Mouse (Mus musculus): ENCODE results near the gene Selenoo. TPM values are rescaled to one million over a fixed set of nuclear protein-coding genes. Genes with fewer than 3 reads are reported as not detected.

Gene Selenoo
- polyA plus RNA-seq, 1 experiment from 2014 or later: 21.4 TPM

DNA sequence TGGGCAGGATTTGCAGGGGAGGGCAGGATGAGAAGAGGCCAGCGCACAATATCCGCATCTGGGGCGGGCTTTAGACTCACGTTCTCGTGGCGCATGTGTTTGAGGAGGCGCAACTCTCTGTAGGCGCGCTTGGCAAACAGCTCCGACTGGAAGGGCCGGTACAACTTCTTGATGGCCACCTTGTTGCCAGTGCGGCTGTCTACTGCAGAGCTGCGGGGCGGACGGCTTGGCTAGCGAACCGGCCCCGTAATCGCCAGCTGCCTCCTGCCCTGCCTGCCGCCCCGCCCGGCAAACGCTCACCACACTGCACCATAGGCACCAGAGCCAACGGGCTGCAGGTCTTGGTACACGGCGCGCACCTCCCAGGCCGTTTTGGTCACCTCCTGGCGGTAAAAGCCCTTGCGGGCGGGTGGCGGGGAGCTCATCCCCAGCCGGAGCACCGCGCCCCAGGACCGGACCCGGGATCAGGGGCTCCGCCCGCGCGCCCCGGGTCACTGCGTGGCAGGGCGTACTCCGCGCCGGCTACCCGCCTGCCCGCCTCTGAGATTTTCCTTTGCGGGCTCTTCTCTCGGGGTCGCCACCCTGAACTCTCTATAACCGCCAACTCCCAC, 51.3 kb downstream of the Selenoo start:
- under 1% methylated on average over 52 of the region's 53 CpGs for WGBS
- Histone ChIP-seq H3K4me2 (replicated peaks; ENCODE audit: low read depth, low read length) (peak overlapping the region; percentile 96), H3K4me1 (ENCODE audit: control insufficient read depth, insufficient read depth, low read length) (peaks cover 28% of the 10 kb centered on the region), H3K9me3 (ENCODE audit: control insufficient read depth, low read length) (no peaks in the 10 kb centered on the region), H3K27me3 (ENCODE audit: control insufficient read depth, insufficient read depth, low read length) (peaks cover 7% of the 10 kb centered on the region; the same call in 1 of the 2 replicates), H3K4me3 (ENCODE audit: low read length) (peak overlapping the region; percentile 60), H3K36me3 (ENCODE audit: control insufficient read depth, insufficient read depth, low read length) (no peaks in the 10 kb centered on the region), H3K9ac (ENCODE audit: low read depth, low read length) (peak overlapping the region; percentile 68), H3K27ac (ENCODE audit: low read depth, low read length) (no peak overlapping the region; the same call in 1 of the 2 replicates)
- ATAC-seq (ENCODE audit: low FRiP score, low TSS enrichment): peak; percentile 13

DNA sequence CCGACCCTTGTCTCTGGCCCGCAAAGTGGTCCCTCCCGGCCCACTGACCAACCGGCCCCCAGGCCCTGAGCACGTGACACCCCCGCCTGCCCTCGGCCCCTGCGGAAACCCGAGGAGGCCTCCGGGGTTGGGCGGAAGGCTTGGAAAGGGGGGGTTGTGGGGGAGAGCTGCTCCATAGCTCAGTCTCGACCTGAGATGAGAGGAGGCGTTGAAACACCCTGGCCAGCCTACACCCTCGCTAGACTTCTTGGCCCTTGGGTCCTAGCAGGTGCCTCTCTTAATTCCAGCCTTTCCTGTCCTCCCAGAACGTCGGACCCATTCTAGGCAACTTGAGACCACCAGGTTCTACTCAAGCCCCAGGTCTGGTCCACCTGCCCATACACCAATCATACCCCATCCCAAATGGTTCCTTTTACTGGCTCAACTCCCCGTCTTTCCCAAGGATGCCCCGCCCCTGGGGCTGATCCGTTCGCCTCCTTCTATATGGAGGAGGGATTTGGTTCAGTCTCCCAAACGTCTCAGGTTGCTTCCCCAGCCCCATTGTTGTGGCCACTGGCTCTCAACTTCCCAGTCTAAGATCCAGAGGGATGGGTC, 51.9 kb downstream of the Selenoo start, which contains the start of gene Mapk12:
Gene Mapk12 (minus strand): TSS at position 45 of the 594 bp plus-strand sequence.
- peak within 1 kb of the TSS; percentile 96 for H3K4me2 ChIP-seq (replicated peaks; ENCODE audit: low read depth, low read length)
- peaks cover 7% of the 10 kb centered on the region; the same call in 1 of the 2 replicates for H3K27me3 ChIP-seq (ENCODE audit: control insufficient read depth, insufficient read depth, low read length)
- WGBS: under 1% methylated on average over 21 of the region's 21 CpGs
- peak; percentile 82 for ATAC-seq (ENCODE audit: low FRiP score, low TSS enrichment)
- no peak within 1 kb of the TSS; the same call in 1 of the 2 replicates for H3K27ac ChIP-seq (ENCODE audit: low read depth, low read length)
- no peaks in the 10 kb centered on the region for H3K36me3 ChIP-seq (ENCODE audit: control insufficient read depth, insufficient read depth, low read length)
- H3K4me3 ChIP-seq (ENCODE audit: low read length): peak within 1 kb of the TSS; percentile 60
- no peaks in the 10 kb centered on the region for H3K9me3 ChIP-seq (ENCODE audit: control insufficient read depth, low read length)
- peak within 1 kb of the TSS; percentile 68 for H3K9ac ChIP-seq (ENCODE audit: low read depth, low read length)
- H3K4me1 ChIP-seq (ENCODE audit: control insufficient read depth, insufficient read depth, low read length): peaks cover 28% of the 10 kb centered on the region

GRCm38 (mm10) chr15:89141443-89141842, 52.6 kb downstream of the Selenoo start:
- Histone ChIP-seq H3K4me2 (replicated peaks; ENCODE audit: low read depth, low read length) (peak overlapping the region; percentile 96; the same call in 1 of the 2 replicates), H3K9me3 (ENCODE audit: control insufficient read depth, low read length) (no peaks in the 10 kb centered on the region), H3K4me1 (ENCODE audit: control insufficient read depth, insufficient read depth, low read length) (peaks cover 31% of the 10 kb centered on the region), H3K9ac (ENCODE audit: low read depth, low read length) (no peak overlapping the region), H3K27ac (ENCODE audit: low read depth, low read length) (no peak overlapping the region), H3K27me3 (ENCODE audit: control insufficient read depth, insufficient read depth, low read length) (peaks cover 13% of the 10 kb centered on the region), H3K4me3 (ENCODE audit: low read length) (no peak overlapping the region), H3K36me3 (ENCODE audit: control insufficient read depth, insufficient read depth, low read length) (no peaks in the 10 kb centered on the region)
- ATAC-seq (ENCODE audit: low FRiP score, low TSS enrichment): peak; percentile 39
- WGBS: 13% methylated on average over 5 of the region's 5 CpGs

DNA sequence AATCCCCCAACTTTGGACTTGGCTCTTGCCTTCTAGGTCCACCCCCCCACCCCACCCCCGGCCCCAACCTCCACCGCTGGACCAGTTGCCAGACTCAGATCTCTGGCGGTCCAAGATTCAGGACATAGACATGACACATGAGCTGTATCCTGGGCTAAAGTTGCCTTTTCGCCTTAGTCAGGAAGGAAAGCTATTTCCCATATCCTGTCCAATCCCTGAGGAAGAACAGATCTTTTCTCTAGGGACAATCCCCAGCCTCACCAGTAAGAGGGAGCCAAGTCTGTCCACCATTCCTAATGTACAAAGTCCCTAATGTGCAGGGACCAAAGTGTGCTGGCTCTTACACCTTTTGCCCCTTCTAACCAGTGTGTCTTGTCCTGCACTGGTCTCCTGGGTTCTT, 53.0 kb downstream of the Selenoo start:
- H3K4me1 ChIP-seq (ENCODE audit: control insufficient read depth, insufficient read depth, low read length): peaks cover 36% of the 10 kb centered on the region
- no peak overlapping the region for H3K4me2 ChIP-seq (replicated peaks; ENCODE audit: low read depth, low read length)
- no peak for ATAC-seq (ENCODE audit: low FRiP score, low TSS enrichment)
- no peaks in the 10 kb centered on the region for H3K36me3 ChIP-seq (ENCODE audit: control insufficient read depth, insufficient read depth, low read length)
- peaks cover 14% of the 10 kb centered on the region for H3K27me3 ChIP-seq (ENCODE audit: control insufficient read depth, insufficient read depth, low read length)
- no peak overlapping the region for H3K9ac ChIP-seq (ENCODE audit: low read depth, low read length)
- WGBS: 42% methylated on average over 4 of the region's 4 CpGs
- H3K4me3 ChIP-seq (ENCODE audit: low read length): no peak overlapping the region
- H3K9me3 ChIP-seq (ENCODE audit: control insufficient read depth, low read length): no peaks in the 10 kb centered on the region
- no peak overlapping the region for H3K27ac ChIP-seq (ENCODE audit: low read depth, low read length)

DNA sequence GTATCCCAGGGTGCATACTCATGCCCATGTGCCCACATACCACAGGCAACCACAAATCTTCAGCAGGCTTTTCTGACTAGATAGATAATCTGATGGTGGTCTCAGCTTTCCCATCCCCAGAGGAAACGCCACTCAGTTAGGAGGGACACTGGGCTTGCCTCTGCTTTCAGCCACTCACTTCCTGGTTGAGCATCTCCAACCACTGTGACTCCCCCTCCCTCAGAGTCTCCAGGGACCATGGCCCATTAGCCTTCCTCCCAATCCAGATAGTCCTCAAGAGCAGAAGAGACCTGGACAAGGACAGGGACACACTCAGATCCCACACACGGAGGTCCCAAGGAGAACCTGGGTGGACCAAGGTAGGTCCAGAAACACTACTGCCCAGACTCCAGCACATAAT, 54.2 kb downstream of the Selenoo start:
- 72% methylated on average over 2 of the region's 2 CpGs for WGBS
- peaks cover 18% of the 10 kb centered on the region for H3K27me3 ChIP-seq (ENCODE audit: control insufficient read depth, insufficient read depth, low read length)
- no peaks in the 10 kb centered on the region for H3K9me3 ChIP-seq (ENCODE audit: control insufficient read depth, low read length)
- peaks cover 48% of the 10 kb centered on the region for H3K4me1 ChIP-seq (ENCODE audit: control insufficient read depth, insufficient read depth, low read length)
- ATAC-seq (ENCODE audit: low FRiP score, low TSS enrichment): no peak
- no peaks in the 10 kb centered on the region for H3K36me3 ChIP-seq (ENCODE audit: control insufficient read depth, insufficient read depth, low read length)
- H3K9ac ChIP-seq (ENCODE audit: low read depth, low read length): no peak overlapping the region
- no peak overlapping the region for H3K4me3 ChIP-seq (ENCODE audit: low read length)
- no peak overlapping the region for H3K4me2 ChIP-seq (replicated peaks; ENCODE audit: low read depth, low read length)
- no peak overlapping the region for H3K27ac ChIP-seq (ENCODE audit: low read depth, low read length)

- WGBS: 88% methylated on average over 11 of the region's 11 CpGs
- Histone ChIP-seq H3K4me1 (ENCODE audit: control insufficient read depth, insufficient read depth, low read length) (peaks cover 54% of the 10 kb centered on the region), H3K36me3 (ENCODE audit: control insufficient read depth, insufficient read depth, low read length) (no peaks in the 10 kb centered on the region), H3K27me3 (ENCODE audit: control insufficient read depth, insufficient read depth, low read length) (peaks cover 18% of the 10 kb centered on the region), H3K9me3 (ENCODE audit: control insufficient read depth, low read length) (no peaks in the 10 kb centered on the region), H3K4me2 (replicated peaks; ENCODE audit: low read depth, low read length) (no peak overlapping the region), H3K27ac (ENCODE audit: low read depth, low read length) (no peak overlapping the region), H3K9ac (ENCODE audit: low read depth, low read length) (no peak overlapping the region), H3K4me3 (ENCODE audit: low read length) (no peak overlapping the region)
- no peak for ATAC-seq (ENCODE audit: low FRiP score, low TSS enrichment)
Measured at GRCm38 (mm10) chr15:89144965-89145364, 56.1 kb downstream of the Selenoo start.

DNA sequence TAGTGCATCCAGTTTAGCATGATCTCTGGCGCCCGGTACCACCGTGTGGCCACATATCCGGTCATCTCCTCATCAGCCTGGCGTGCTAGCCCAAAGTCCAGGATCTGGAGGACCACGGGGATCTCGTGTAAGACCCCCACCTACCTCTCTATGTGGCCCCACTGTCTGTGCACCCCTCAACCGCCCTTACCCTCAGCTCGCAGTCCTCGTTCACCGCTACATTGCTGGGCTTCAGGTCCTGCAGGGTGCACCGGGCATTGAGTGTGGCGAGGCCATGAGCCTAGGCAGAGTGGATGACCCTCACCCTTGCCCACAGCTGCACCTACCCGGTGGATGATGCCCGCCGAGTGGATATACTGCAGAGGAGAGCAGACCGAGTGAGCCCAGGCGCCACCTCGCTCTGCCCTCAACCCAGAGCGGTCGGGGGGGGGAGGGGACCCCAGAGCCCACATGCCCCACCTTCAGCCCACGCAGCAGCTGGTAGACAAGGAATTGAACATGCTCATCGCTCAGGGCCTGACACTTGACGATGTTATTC, 57.0 kb downstream of the Selenoo start:
- WGBS: 74% methylated on average over 24 of the region's 24 CpGs
- Histone ChIP-seq H3K27me3 (ENCODE audit: control insufficient read depth, insufficient read depth, low read length) (peaks cover 12% of the 10 kb centered on the region; the same call in 1 of the 2 replicates), H3K4me3 (ENCODE audit: low read length) (peak overlapping the region; percentile 35; the same call in 1 of the 2 replicates), H3K4me2 (replicated peaks; ENCODE audit: low read depth, low read length) (peak overlapping the region; percentile 62), H3K9ac (ENCODE audit: low read depth, low read length) (no peak overlapping the region), H3K27ac (ENCODE audit: low read depth, low read length) (no peak overlapping the region), H3K9me3 (ENCODE audit: control insufficient read depth, low read length) (no peaks in the 10 kb centered on the region), H3K36me3 (ENCODE audit: control insufficient read depth, insufficient read depth, low read length) (no peaks in the 10 kb centered on the region), H3K4me1 (ENCODE audit: control insufficient read depth, insufficient read depth, low read length) (peaks cover 52% of the 10 kb centered on the region)
- ATAC-seq (ENCODE audit: low FRiP score, low TSS enrichment): no peak

DNA sequence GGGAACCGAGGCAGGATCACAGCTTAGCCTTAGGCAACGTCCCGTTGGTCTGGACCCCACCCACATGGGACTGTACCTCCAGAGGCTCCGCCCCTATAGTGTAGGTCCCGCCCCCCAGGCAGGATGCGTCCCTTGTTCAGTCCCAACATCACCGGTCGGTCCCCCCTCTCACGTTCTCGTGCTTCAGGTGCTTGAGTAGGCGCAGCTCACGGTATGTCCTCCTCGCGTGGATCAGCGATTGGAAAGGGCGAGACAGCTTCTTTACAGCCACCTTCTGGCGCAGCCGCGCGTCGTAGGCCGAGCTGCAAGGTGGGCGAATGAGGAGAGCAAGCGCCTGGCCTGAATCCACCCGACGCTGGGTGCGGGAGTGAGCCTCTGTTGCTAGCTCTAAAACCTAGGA, 57.7 kb downstream of the Selenoo start:
- whole genome bisulfite sequencing: 1% methylated on average over 27 of the region's 27 CpGs
- Histone ChIP-seq H3K36me3 (ENCODE audit: control insufficient read depth, insufficient read depth, low read length) (no peaks in the 10 kb centered on the region), H3K27ac (ENCODE audit: low read depth, low read length) (no peak overlapping the region), H3K9ac (ENCODE audit: low read depth, low read length) (peak overlapping the region; percentile 35), H3K9me3 (ENCODE audit: control insufficient read depth, low read length) (no peaks in the 10 kb centered on the region), H3K4me2 (replicated peaks; ENCODE audit: low read depth, low read length) (peak overlapping the region; percentile 62), H3K27me3 (ENCODE audit: control insufficient read depth, insufficient read depth, low read length) (peaks cover 11% of the 10 kb centered on the region; the same call in 1 of the 2 replicates), H3K4me3 (ENCODE audit: low read length) (peak overlapping the region; percentile 35), H3K4me1 (ENCODE audit: control insufficient read depth, insufficient read depth, low read length) (peaks cover 46% of the 10 kb centered on the region)
- ATAC-seq (ENCODE audit: low FRiP score, low TSS enrichment): peak; percentile 50

- Histone ChIP-seq H3K9me3 (ENCODE audit: control insufficient read depth, low read length) (no peaks in the 10 kb centered on the region), H3K4me1 (ENCODE audit: control insufficient read depth, insufficient read depth, low read length) (peaks cover 41% of the 10 kb centered on the region), H3K4me2 (replicated peaks; ENCODE audit: low read depth, low read length) (peak overlapping the region; percentile 62), H3K4me3 (ENCODE audit: low read length) (peak overlapping the region; percentile 35), H3K9ac (ENCODE audit: low read depth, low read length) (peak overlapping the region; percentile 35), H3K36me3 (ENCODE audit: control insufficient read depth, insufficient read depth, low read length) (no peaks in the 10 kb centered on the region), H3K27ac (ENCODE audit: low read depth, low read length) (no peak overlapping the region), H3K27me3 (ENCODE audit: control insufficient read depth, insufficient read depth, low read length) (peaks cover 11% of the 10 kb centered on the region; the same call in 1 of the 2 replicates)
- no peak for ATAC-seq (ENCODE audit: low FRiP score, low TSS enrichment)
- WGBS: 2% methylated on average over 16 of the region's 16 CpGs
Measured at GRCm38 (mm10) chr15:89147024-89147423, 58.1 kb downstream of the Selenoo start.
